Mouse (Mus musculus): ENCODE results near the gene Arid4a.

- TF ChIP-seq POLR2A (IDR thresholded peaks at IDR 0.05; ENCODE audit: extremely low read depth, insufficient read depth, low read length) (no peak), CTCF (IDR thresholded peaks at IDR 0.05; ENCODE audit: extremely low read depth, insufficient read depth, low read length) (no peak)
Measured at GRCm38 (mm10) chr12:71049596-71050265, 33.9 kb downstream of the Arid4a start.
